Mouse (Mus musculus) embryonic facial prominence, embryonic 14.5 days (tissue): Measurements from ENCODE around the gene Tshz2. TPM values are rescaled to one million over a fixed set of nuclear protein-coding genes. Genes with fewer than 3 reads are reported as not detected.
A peak's percentile ranks its signal among the peaks of the same experiment; 100 is the strongest.

Experiments
- ATAC-seq: fragments of 200-750 bp; cut with Nextera tagmentation; 2 replicates; pipeline ENCODE4 v1.8.0; 2017; ENCODE audit warnings: low read depth, moderate number of reproducible peaks, moderate TSS enrichment
- DNase-seq: peaks from one replicate; pipeline ENCODE4 v3.0.0-alpha.2; 2015; ENCODE audit warnings: low spot score
- H3K27ac ChIP-seq: fragments of 300-500 bp; sonication (generic); replicated peaks from 2 replicates; pipeline ENCODE4 v1.5.1; 2014; ENCODE audit warnings: low read depth, mild to moderate bottlenecking, low read length, moderate library complexity
- H3K27me3 ChIP-seq: fragments of 300-500 bp; sonication (generic); replicated peaks from 2 replicates; pipeline ENCODE4 v1.6.1; 2014; ENCODE audit warnings: low read length; ENCODE audit not compliant: control insufficient read depth, insufficient read depth
- H3K36me3 ChIP-seq: fragments of 300-500 bp; sonication (generic); 2 replicates; pipeline ENCODE4 v1.6.1; 2014; ENCODE audit warnings: low read length, mixed read lengths; ENCODE audit not compliant: control insufficient read depth, insufficient read depth
- H3K4me1 ChIP-seq: fragments of 300-500 bp; sonication (generic); 2 replicates; pipeline ENCODE4 v1.6.1; 2014; ENCODE audit warnings: antibody characterized with exemption, low read length; ENCODE audit not compliant: control insufficient read depth, insufficient read depth
- H3K4me2 ChIP-seq: fragments of 300-500 bp; sonication (generic); 2 replicates; pipeline ENCODE4 v1.6.1; 2014; ENCODE audit warnings: low read depth, mild to moderate bottlenecking, low read length, moderate library complexity, mixed read lengths
- H3K4me3 ChIP-seq: fragments of 300-500 bp; sonication (generic); 2 replicates; pipeline ENCODE4 v1.5.1; 2014; ENCODE audit warnings: low read depth, mild to moderate bottlenecking, low read length
- H3K9ac ChIP-seq: fragments of 300-500 bp; sonication (generic); 2 replicates; pipeline ENCODE4 v1.6.1; 2014; ENCODE audit warnings: low read depth, mild to moderate bottlenecking, low read length, moderate library complexity, mixed read lengths
- H3K9me3 ChIP-seq: fragments of 300-500 bp; sonication (generic); 2 replicates; pipeline ENCODE4 v1.6.1; 2016; ENCODE audit warnings: low read length; ENCODE audit not compliant: control insufficient read depth
- WGBS: fragments of 180-500 bp; shearing (Covaris S2); extraction: QIAGEN DNeasy Blood & Tissue Kit; methylation state at CpG from one replicate; pipeline ENCODE4 v1.1.7; 2014; 5-methylcytosine and 5-hydroxymethylcytosine counted together
- polyA plus RNA-seq: library from polyadenylated mRNA; unstranded; fragments of >200 nt; fragmentation: Nextera tagmentation; extraction: Ambion mirVana; gene quantifications from 2 replicates; pipeline ENCODE4 v1.2.1, GENCODE M21; 2014

Tshz2 gene
- polyA plus RNA-seq, 1 experiment from 2014 or later: 8.5 TPM

DNA sequence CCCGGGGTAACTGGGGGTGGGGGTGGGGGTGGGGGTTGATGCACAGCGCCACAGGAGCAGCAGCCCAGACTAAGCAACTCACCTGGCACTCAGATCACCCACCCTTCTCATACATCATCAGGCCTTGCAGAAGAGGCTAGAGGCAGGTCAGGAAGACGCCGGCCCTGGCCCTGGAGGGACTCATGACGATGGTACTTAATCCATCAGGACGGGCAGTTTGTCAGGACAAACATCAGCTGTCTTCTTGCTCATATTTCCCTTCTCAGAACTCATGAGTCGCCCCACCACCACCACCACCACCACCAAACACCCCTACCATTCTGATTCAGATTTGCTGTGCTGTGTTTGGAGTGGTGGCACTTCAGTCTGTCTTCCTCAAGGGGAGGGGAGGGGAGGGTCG, 194.0 kb downstream of the Tshz2 start:
- Histone ChIP-seq H3K27ac (no peak overlapping the region), H3K4me2 (no peak overlapping the region), H3K27me3 (no peaks in the 10 kb centered on the region), H3K9ac (no peak overlapping the region), H3K9me3 (no peaks in the 10 kb centered on the region; the same call in 1 of the 2 replicates), H3K36me3 (no peaks in the 10 kb centered on the region), H3K4me1 (no peaks in the 10 kb centered on the region), H3K4me3 (no peak overlapping the region)
- DNase-seq (no peak), ATAC-seq (no peak)
- 51% methylated on average over 7 of the region's 8 CpGs for WGBS

DNA sequence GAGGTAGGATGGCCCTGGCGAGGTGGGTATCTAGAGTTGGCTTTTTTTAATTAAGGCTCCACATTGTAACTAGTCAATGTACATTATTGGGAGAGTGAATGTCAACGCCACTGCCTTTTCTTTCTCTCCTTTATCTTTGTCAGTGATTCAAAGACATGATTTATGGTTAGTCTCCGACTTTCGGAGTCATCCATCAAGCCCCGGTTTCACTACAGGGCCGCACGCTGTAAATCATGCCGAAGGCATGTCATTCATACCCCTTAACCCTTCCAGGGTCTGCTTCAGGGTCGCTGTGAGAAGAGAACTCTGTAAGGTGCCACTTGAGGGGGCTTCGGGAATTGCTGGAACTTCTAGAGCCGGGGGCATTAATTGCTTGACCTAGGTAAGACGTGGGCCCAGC, 199.4 kb downstream of the Tshz2 start:
- no peak overlapping the region for H3K9ac ChIP-seq
- 80% methylated on average over 12 of the region's 12 CpGs for WGBS
- H3K4me2 ChIP-seq: no peak overlapping the region
- no peak overlapping the region for H3K27ac ChIP-seq
- H3K4me1 ChIP-seq: no peaks in the 10 kb centered on the region; the same call in 1 of the 2 replicates
- H3K36me3 ChIP-seq: no peaks in the 10 kb centered on the region
- DNase-seq: no peak
- no peak for ATAC-seq
- H3K4me3 ChIP-seq: no peak overlapping the region
- H3K9me3 ChIP-seq: no peaks in the 10 kb centered on the region; the same call in 1 of the 2 replicates
- no peaks in the 10 kb centered on the region for H3K27me3 ChIP-seq

DNA sequence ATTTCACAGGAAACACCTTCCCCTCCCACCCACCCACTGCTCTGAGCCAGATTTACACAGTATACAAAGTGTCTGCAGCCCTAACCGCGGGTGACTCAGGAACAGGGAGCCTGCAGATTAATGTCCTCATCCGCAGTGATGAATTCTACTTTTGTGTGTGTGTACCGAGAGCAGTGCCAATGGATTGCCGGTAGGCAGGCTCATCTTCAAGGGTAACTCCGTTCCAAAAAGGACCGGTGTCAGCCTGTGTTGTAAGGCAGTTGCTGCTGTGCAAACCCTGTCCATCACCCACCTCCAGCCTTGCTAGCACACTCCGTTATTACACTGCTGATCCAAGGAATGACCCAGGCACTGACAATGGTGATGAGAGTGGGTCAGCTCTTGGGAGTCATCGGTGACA, 200.8 kb downstream of the Tshz2 start:
- 75% methylated on average over 9 of the region's 9 CpGs for WGBS
- Histone ChIP-seq H3K4me1 (no peaks in the 10 kb centered on the region; the same call in 1 of the 2 replicates), H3K27me3 (no peaks in the 10 kb centered on the region), H3K9ac (no peak overlapping the region), H3K36me3 (no peaks in the 10 kb centered on the region), H3K4me3 (no peak overlapping the region), H3K4me2 (no peak overlapping the region), H3K9me3 (no peaks in the 10 kb centered on the region; the same call in 1 of the 2 replicates), H3K27ac (no peak overlapping the region)
- ATAC-seq (no peak), DNase-seq (no peak)

DNA sequence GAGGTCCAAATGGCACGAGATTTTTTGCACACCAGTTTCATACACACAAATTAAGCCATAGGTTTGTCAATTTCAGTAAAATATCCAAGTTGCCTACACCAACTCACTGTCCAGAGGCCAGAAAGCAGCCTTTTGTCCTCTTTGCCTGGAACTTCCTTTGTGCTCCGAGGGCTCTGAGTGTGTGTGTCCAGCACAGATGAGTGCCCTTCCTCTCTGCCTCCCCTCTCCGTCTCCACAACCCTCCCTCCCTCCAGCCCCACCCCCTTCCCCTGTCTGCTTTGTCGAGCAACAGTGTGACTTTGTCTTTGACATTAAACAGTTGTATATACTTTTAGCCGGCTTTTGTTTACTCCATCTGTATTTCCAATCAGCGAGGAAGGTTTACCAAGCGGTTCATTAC, 201.8 kb downstream of the Tshz2 start:
- no peaks in the 10 kb centered on the region for H3K36me3 ChIP-seq
- ATAC-seq (no peak; the same call in 1 of the 2 replicates), DNase-seq (no peak)
- no peaks in the 10 kb centered on the region; the same call in 1 of the 2 replicates for H3K4me1 ChIP-seq
- no peak overlapping the region for H3K4me2 ChIP-seq
- H3K9me3 ChIP-seq: no peaks in the 10 kb centered on the region
- H3K9ac ChIP-seq: no peak overlapping the region
- 27% methylated on average over 7 of the region's 7 CpGs for WGBS
- no peak overlapping the region for H3K4me3 ChIP-seq
- no peaks in the 10 kb centered on the region for H3K27me3 ChIP-seq
- no peak overlapping the region for H3K27ac ChIP-seq

DNA sequence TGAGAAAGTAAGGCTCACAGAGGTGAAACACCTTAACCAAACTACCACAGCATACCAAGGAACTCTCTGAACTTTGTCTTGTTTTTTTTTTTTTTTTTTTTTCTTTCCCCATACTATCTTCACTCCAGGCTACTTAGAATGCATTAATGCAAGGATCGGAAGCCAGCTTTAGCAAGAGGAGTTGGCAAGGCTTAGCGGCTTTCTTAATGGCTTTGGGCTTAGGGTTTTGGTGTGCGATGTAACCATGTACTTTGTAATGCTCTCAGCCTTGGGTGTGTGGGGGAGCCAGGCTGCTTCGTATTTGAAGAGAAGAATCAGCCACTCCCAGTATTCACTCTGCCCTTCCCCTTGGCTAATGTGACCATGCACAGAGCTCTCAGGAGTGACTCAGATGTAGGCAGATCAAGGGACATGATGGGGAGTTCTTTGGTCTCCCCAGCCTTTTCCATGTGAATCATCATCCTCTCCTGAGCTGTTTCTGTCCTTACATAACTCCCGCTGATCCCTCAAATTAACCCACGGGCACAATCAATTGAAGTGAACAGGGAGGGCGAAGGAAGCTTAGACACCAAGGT, 204.3 kb downstream of the Tshz2 start:
- no peak for DNase-seq
- no peak; the same call in 1 of the 2 replicates for ATAC-seq
- Histone ChIP-seq H3K9ac (no peak overlapping the region), H3K4me2 (no peak overlapping the region), H3K9me3 (no peaks in the 10 kb centered on the region), H3K27me3 (no peaks in the 10 kb centered on the region), H3K4me3 (no peak overlapping the region), H3K27ac (no peak overlapping the region), H3K4me1 (no peaks in the 10 kb centered on the region; the same call in 1 of the 2 replicates), H3K36me3 (no peaks in the 10 kb centered on the region)
- 80% methylated on average over 7 of the region's 7 CpGs for WGBS

DNA sequence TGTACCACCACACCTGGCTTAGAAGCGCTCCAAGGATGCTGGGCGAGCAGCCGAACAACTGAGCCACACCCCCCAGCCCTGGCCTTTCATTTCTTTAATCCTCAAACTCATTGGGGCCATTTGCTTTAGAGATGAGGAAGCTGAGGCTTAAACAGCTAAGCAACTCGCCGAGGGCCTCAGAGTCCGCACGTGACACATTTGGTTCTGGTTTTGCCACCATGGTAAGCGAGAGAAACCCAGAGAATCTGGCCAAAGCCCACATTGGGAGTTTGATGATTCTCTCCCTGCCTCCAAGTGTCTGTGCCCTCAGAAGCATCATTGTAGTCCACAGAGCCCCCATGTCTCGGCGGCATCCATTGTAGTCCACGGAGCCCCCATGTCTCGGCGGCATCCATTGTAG, 205.7 kb downstream of the Tshz2 start:
- Histone ChIP-seq H3K36me3 (no peaks in the 10 kb centered on the region), H3K27ac (no peak overlapping the region), H3K27me3 (no peaks in the 10 kb centered on the region), H3K4me3 (no peak overlapping the region), H3K4me2 (no peak overlapping the region), H3K9me3 (no peaks in the 10 kb centered on the region), H3K9ac (no peak overlapping the region), H3K4me1 (peaks cover 2% of the 10 kb centered on the region)
- DNase-seq: no peak
- no peak for ATAC-seq
- 93% methylated on average over 13 of the region's 13 CpGs for WGBS

DNA sequence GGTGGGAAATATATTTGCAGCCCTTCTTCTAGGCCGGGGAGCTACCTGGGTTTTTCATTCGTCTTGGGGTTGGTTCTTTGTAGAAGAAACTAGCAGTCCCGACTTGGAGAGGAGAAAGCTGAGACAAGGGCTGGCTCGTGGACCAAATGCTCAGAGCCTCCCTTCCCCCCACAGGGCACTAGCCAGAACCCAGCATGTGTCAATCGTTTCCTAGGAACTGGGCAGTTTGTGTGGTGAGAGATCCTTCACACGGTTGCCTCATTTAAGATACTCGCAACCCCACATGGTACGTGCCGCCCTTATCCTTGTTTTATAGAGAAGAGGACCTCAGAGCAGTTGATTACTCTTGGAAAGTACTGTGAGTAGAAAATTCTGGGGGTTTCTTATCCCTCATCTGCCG, 208.6 kb downstream of the Tshz2 start:
- DNase-seq (no peak), ATAC-seq (no peak)
- no peak overlapping the region for H3K4me3 ChIP-seq
- peaks cover 11% of the 10 kb centered on the region for H3K4me1 ChIP-seq
- no peak overlapping the region for H3K27ac ChIP-seq
- WGBS: 65% methylated on average over 10 of the region's 10 CpGs
- H3K9me3 ChIP-seq: no peaks in the 10 kb centered on the region
- no peak overlapping the region for H3K4me2 ChIP-seq
- no peak overlapping the region for H3K9ac ChIP-seq
- H3K27me3 ChIP-seq: no peaks in the 10 kb centered on the region
- H3K36me3 ChIP-seq: no peaks in the 10 kb centered on the region

DNA sequence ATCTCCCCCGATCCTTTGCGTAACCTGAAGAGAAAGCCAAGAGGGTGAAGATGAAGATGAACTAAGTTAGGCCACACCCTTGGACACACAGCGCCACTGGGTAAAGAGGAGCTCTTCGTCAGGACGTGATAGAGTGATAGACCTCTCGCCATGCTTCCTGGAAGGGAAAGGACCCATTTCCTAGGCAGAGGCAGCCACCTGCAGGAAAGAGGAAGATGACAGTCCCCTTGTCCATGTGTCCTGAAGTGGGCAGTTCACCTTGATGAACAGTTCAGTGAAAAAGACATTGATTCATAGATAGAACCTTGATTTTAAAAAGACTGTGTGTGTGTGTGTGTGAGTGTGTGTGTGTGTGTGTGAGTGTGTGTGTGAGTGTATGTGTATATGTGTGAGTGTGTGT, 209.7 kb downstream of the Tshz2 start:
- Histone ChIP-seq H3K27me3 (no peaks in the 10 kb centered on the region), H3K4me1 (peaks cover 11% of the 10 kb centered on the region), H3K4me3 (no peak overlapping the region), H3K9ac (no peak overlapping the region), H3K27ac (no peak overlapping the region), H3K9me3 (no peaks in the 10 kb centered on the region), H3K36me3 (no peaks in the 10 kb centered on the region), H3K4me2 (no peak overlapping the region)
- ATAC-seq (no peak), DNase-seq (no peak)
- 83% methylated on average over 6 of the region's 6 CpGs for WGBS

DNA sequence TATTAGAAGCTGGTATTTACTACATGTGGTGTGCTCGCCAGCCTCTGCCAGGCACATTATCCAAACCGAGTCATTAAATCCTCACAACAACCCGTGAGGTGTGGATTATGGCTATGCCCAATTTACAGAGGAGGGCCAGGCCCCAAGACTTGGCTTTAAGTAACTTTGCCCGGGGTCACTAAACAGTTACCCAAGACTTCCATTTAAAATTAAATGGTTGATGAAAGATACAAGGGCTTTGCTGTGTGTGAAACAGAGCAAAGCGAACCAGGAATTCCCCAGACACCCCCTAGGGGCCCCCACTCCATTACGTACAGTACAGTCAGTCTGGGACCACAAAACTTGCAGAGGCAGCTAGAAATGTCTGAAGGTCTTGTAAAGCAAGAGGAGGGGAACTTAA, 210.7 kb downstream of the Tshz2 start:
- H3K4me1 ChIP-seq: peaks cover 11% of the 10 kb centered on the region
- ATAC-seq (peak; percentile 71; the same call in 1 of the 2 replicates), DNase-seq (peak; percentile 74)
- H3K9me3 ChIP-seq: no peaks in the 10 kb centered on the region
- no peaks in the 10 kb centered on the region for H3K27me3 ChIP-seq
- H3K36me3 ChIP-seq: no peaks in the 10 kb centered on the region
- no peak overlapping the region for H3K9ac ChIP-seq
- peak overlapping the region; percentile 42; the same call in 1 of the 2 replicates for H3K27ac ChIP-seq
- no peak overlapping the region for H3K4me2 ChIP-seq
- 19% methylated on average over 6 of the region's 6 CpGs for WGBS
- no peak overlapping the region for H3K4me3 ChIP-seq
